Mouse (Mus musculus) lung, embryonic 16.5 days (tissue): ENCODE measurements around the gene Tmem116. TPM values are rescaled to one million over a fixed set of nuclear protein-coding genes. Genes with fewer than 3 reads are reported as not detected.
"Not testable (repeated sequence)": the region's sequence is repeated elsewhere in the genome, so short reads cannot be mapped to it uniquely, and the experiment has no call there.

Experiments
- ATAC-seq: fragments of 200-750 bp; cut with Nextera tagmentation; 2 replicates; pipeline ENCODE4 v1.8.0; 2017; ENCODE audit warnings: low read depth, mild to moderate bottlenecking, moderate library complexity
- H3K27ac ChIP-seq: fragments of 300-500 bp; sonication (generic); 2 replicates; pipeline ENCODE4 v1.5.1; 2014; ENCODE audit warnings: mild to moderate bottlenecking, control low read depth, low read length
- H3K27me3 ChIP-seq: fragments of 300-500 bp; sonication (generic); 2 replicates; pipeline ENCODE4 v1.6.1; 2014; ENCODE audit warnings: low read depth, low read length, mixed read lengths; ENCODE audit not compliant: control insufficient read depth, insufficient read depth
- H3K36me3 ChIP-seq: fragments of 300-500 bp; sonication (generic); 2 replicates; pipeline ENCODE4 v1.6.1; 2014; ENCODE audit warnings: low read length; ENCODE audit not compliant: control insufficient read depth, insufficient read depth
- H3K4me1 ChIP-seq: fragments of 300-500 bp; sonication (generic); replicated peaks from 2 replicates; pipeline ENCODE4 v1.6.1; 2014; ENCODE audit warnings: low read length, mixed read lengths; ENCODE audit not compliant: control insufficient read depth, insufficient read depth
- H3K4me2 ChIP-seq: fragments of 300-500 bp; sonication (generic); 2 replicates; pipeline ENCODE4 v1.6.1; 2014; ENCODE audit warnings: low read depth, low read length, control low read depth
- H3K4me3 ChIP-seq: fragments of 300-500 bp; sonication (generic); 2 replicates; pipeline ENCODE4 v1.5.1; 2014; ENCODE audit warnings: mild to moderate bottlenecking, low read length, control low read depth
- H3K9ac ChIP-seq: fragments of 300-500 bp; sonication (generic); 2 replicates; pipeline ENCODE4 v1.6.1; 2014; ENCODE audit warnings: low read length, control low read depth
- H3K9me3 ChIP-seq: fragments of 300-500 bp; sonication (generic); 2 replicates; pipeline ENCODE4 v1.6.1; 2016; ENCODE audit warnings: low read length; ENCODE audit not compliant: control insufficient read depth
- WGBS: fragments of 180-500 bp; shearing (Covaris S2); extraction: QIAGEN DNeasy Blood & Tissue Kit; methylation state at CpG from one replicate; pipeline ENCODE4 v1.1.7; 2014; 5-methylcytosine and 5-hydroxymethylcytosine counted together
- polyA plus RNA-seq: library from polyadenylated mRNA; unstranded; fragments of >200 nt; fragmentation: Nextera tagmentation; extraction: Ambion mirVana; gene quantifications from 2 replicates; pipeline ENCODE4 v1.2.1, GENCODE M21; 2015

Tmem116 gene
- polyA plus RNA-seq, 1 experiment from 2014 or later = 3.0 TPM

- Histone ChIP-seq H3K4me1 (no peaks in the 10 kb centered on the region), H3K27ac (no peak overlapping the region), H3K9ac (no peak overlapping the region), H3K4me3 (no peak overlapping the region), H3K36me3 (no peaks in the 10 kb centered on the region), H3K27me3 (no peaks in the 10 kb centered on the region), H3K4me2 (no peak overlapping the region), H3K9me3 (no peaks in the 10 kb centered on the region)
- ATAC-seq = no peak
- WGBS = 50% methylated on average over 1 of the region's 1 CpGs
Measured at GRCm38 (mm10) chr5:121476040-121476439, 24.3 kb downstream of the Tmem116 start.

GRCm38 (mm10) chr5:121477680-121478079 lies 26.0 kb downstream of the Tmem116 start:
- Histone ChIP-seq H3K27ac (no peak overlapping the region), H3K4me3 (no peak overlapping the region), H3K9ac (no peak overlapping the region), H3K9me3 (no peaks in the 10 kb centered on the region), H3K4me1 (no peaks in the 10 kb centered on the region), H3K4me2 (no peak overlapping the region), H3K36me3 (no peaks in the 10 kb centered on the region), H3K27me3 (no peaks in the 10 kb centered on the region)
- WGBS = 36% methylated on average over 3 of the region's 3 CpGs
- no peak for ATAC-seq

- Histone ChIP-seq H3K9me3 (no peaks in the 10 kb centered on the region), H3K4me2 (no peak overlapping the region), H3K27me3 (no peaks in the 10 kb centered on the region), H3K4me1 (no peaks in the 10 kb centered on the region), H3K4me3 (no peak overlapping the region), H3K9ac (no peak overlapping the region), H3K27ac (no peak overlapping the region), H3K36me3 (no peaks in the 10 kb centered on the region)
- 46% methylated on average over 5 of the region's 5 CpGs for WGBS
- no peak for ATAC-seq
Measured at GRCm38 (mm10) chr5:121484801-121485200, 33.1 kb downstream of the Tmem116 start.

GRCm38 (mm10) chr5:121493305-121493704 lies 41.6 kb downstream of the Tmem116 start:
- ATAC-seq = no peak
- 62% methylated on average over 8 of the region's 8 CpGs for WGBS

GRCm38 (mm10) chr5:121500719-121501118 lies 49.0 kb downstream of the Tmem116 start:
- no peak overlapping the region for H3K27ac ChIP-seq
- H3K36me3 ChIP-seq = no peaks in the 10 kb centered on the region
- no peak overlapping the region for H3K9ac ChIP-seq
- H3K4me3 ChIP-seq = no peak overlapping the region
- H3K4me1 ChIP-seq = no peaks in the 10 kb centered on the region
- H3K27me3 ChIP-seq = no peaks in the 10 kb centered on the region
- no peak for ATAC-seq
- WGBS = 56% methylated on average over 7 of the region's 7 CpGs
- no peaks in the 10 kb centered on the region for H3K9me3 ChIP-seq
- H3K4me2 ChIP-seq = no peak overlapping the region

More at GRCm38 (mm10) chr5:121493305-121493704, 41.6 kb downstream of the Tmem116 start:
- Histone ChIP-seq H3K9me3 (no peaks in the 10 kb centered on the region), H3K4me1 (no peaks in the 10 kb centered on the region), H3K9ac (no peak overlapping the region), H3K4me3 (no peak overlapping the region), H3K4me2 (no peak overlapping the region), H3K27me3 (no peaks in the 10 kb centered on the region), H3K27ac (no peak overlapping the region), H3K36me3 (no peaks in the 10 kb centered on the region)

GRCm38 (mm10) chr5:121501424-121501996 lies 49.8 kb downstream of the Tmem116 start:
- not testable (repeated sequence) for H3K27me3 ChIP-seq, H3K9ac ChIP-seq, H3K9me3 ChIP-seq, H3K4me2 ChIP-seq, H3K27ac ChIP-seq, ATAC-seq, H3K4me1 ChIP-seq, H3K4me3 ChIP-seq, H3K36me3 ChIP-seq
- WGBS = 63% methylated on average over 11 of the region's 17 CpGs

GRCm38 (mm10) chr5:121503231-121503630 lies 51.5 kb downstream of the Tmem116 start, which contains the start of gene Adam1b:
Gene Adam1b (minus strand): TSS chr5:121503435.
- H3K9ac ChIP-seq = no peak within 1 kb of the TSS
- H3K4me3 ChIP-seq = no peak within 1 kb of the TSS
- WGBS = 79% methylated on average over 3 of the region's 3 CpGs
- no peaks in the 10 kb centered on the region for H3K9me3 ChIP-seq
- no peaks in the 10 kb centered on the region for H3K36me3 ChIP-seq
- H3K27me3 ChIP-seq = no peaks in the 10 kb centered on the region
- H3K4me1 ChIP-seq = no peaks in the 10 kb centered on the region
- no peak for ATAC-seq
- H3K27ac ChIP-seq = no peak within 1 kb of the TSS
- no peak within 1 kb of the TSS for H3K4me2 ChIP-seq

- Histone ChIP-seq H3K4me3 (no peak overlapping the region), H3K27ac (no peak overlapping the region), H3K9me3 (no peaks in the 10 kb centered on the region; the same call in 1 of the 2 replicates), H3K4me2 (no peak overlapping the region), H3K4me1 (no peaks in the 10 kb centered on the region), H3K36me3 (no peaks in the 10 kb centered on the region), H3K27me3 (no peaks in the 10 kb centered on the region), H3K9ac (no peak overlapping the region)
- ATAC-seq = no peak
- 76% methylated on average over 1 of the region's 1 CpGs for WGBS
Measured at GRCm38 (mm10) chr5:121506846-121507245, 55.2 kb downstream of the Tmem116 start.

- Histone ChIP-seq H3K4me1 (no peaks in the 10 kb centered on the region), H3K4me2 (no peak overlapping the region), H3K27me3 (no peaks in the 10 kb centered on the region), H3K36me3 (no peaks in the 10 kb centered on the region), H3K9ac (no peak overlapping the region), H3K9me3 (no peaks in the 10 kb centered on the region; the same call in 1 of the 2 replicates), H3K27ac (no peak overlapping the region), H3K4me3 (no peak overlapping the region)
- no peak for ATAC-seq
- 78% methylated on average over 7 of the region's 7 CpGs for WGBS
Measured at GRCm38 (mm10) chr5:121510009-121510408, 58.3 kb downstream of the Tmem116 start.

GRCm38 (mm10) chr5:121518983-121519382 lies 67.3 kb downstream of the Tmem116 start:
- no peak for ATAC-seq
- H3K9ac ChIP-seq = no peak overlapping the region
- no peak overlapping the region for H3K4me3 ChIP-seq
- no peak overlapping the region for H3K4me2 ChIP-seq
- H3K36me3 ChIP-seq = peaks cover 11% of the 10 kb centered on the region
- no peaks in the 10 kb centered on the region for H3K27me3 ChIP-seq
- 83% methylated on average over 9 of the region's 9 CpGs for WGBS
- H3K4me1 ChIP-seq = no peaks in the 10 kb centered on the region
- no peak overlapping the region for H3K27ac ChIP-seq
- no peaks in the 10 kb centered on the region for H3K9me3 ChIP-seq
